Mouse (Mus musculus): Measurements from ENCODE around the gene Cplx1. TPM values are rescaled to one million over a fixed set of nuclear protein-coding genes. Genes with fewer than 3 reads are reported as not detected.
"Not testable (repeated sequence)": the region's sequence is repeated elsewhere in the genome, so short reads cannot be mapped to it uniquely, and the experiment has no call there.

The Cplx1 gene
- polyA plus RNA-seq, 1 experiment from 2014 or later, result 0.57 TPM

GRCm38 (mm10) chr5:108515581-108516361, 34.1 kb downstream of the Cplx1 start:
- H3K27ac ChIP-seq (ENCODE audit: poor library complexity, severe bottlenecking), result no peak overlapping the region
- no peak overlapping the region for H3K4me2 ChIP-seq
- ATAC-seq (ENCODE audit: insufficient number of reproducible peaks, low FRiP score), result no peak
- no peak overlapping the region for H3K9ac ChIP-seq
- WGBS, result 64% methylated on average over 6 of the region's 6 CpGs
- no peak overlapping the region for H3K4me3 ChIP-seq
- H3K9me3 ChIP-seq (replicated peaks), result no peaks in the 10 kb centered on the region
- no peaks in the 10 kb centered on the region for H3K36me3 ChIP-seq
- no peaks in the 10 kb centered on the region for H3K4me1 ChIP-seq (replicated peaks)
- no peaks in the 10 kb centered on the region for H3K27me3 ChIP-seq (replicated peaks)

- H3K4me1 ChIP-seq (replicated peaks), result no peaks in the 10 kb centered on the region
- ATAC-seq (ENCODE audit: insufficient number of reproducible peaks, low FRiP score), result no peak
- H3K27me3 ChIP-seq (replicated peaks), result no peaks in the 10 kb centered on the region
- no peak overlapping the region for H3K4me3 ChIP-seq
- H3K4me2 ChIP-seq, result no peak overlapping the region
- H3K9me3 ChIP-seq (replicated peaks), result no peaks in the 10 kb centered on the region
- H3K27ac ChIP-seq (ENCODE audit: poor library complexity, severe bottlenecking), result no peak overlapping the region
- H3K9ac ChIP-seq, result no peak overlapping the region
- WGBS, result 88% methylated on average over 18 of the region's 18 CpGs
- peaks cover 80% of the 10 kb centered on the region for H3K36me3 ChIP-seq
Observed at GRCm38 (mm10) chr5:108502286-108502685, 47.5 kb downstream of the Cplx1 start.

- Histone ChIP-seq H3K4me3 (no peak overlapping the region), H3K9me3 (replicated peaks) (no peaks in the 10 kb centered on the region), H3K9ac (no peak overlapping the region), H3K27ac (ENCODE audit: poor library complexity, severe bottlenecking) (no peak overlapping the region), H3K36me3 (peaks cover 86% of the 10 kb centered on the region), H3K27me3 (replicated peaks) (no peaks in the 10 kb centered on the region), H3K4me2 (no peak overlapping the region), H3K4me1 (replicated peaks) (no peaks in the 10 kb centered on the region)
- WGBS, result 80% methylated on average over 1 of the region's 1 CpGs
- ATAC-seq (ENCODE audit: insufficient number of reproducible peaks, low FRiP score), result no peak
Observed at GRCm38 (mm10) chr5:108501573-108501972, 48.3 kb downstream of the Cplx1 start.

- peaks cover 67% of the 10 kb centered on the region for H3K36me3 ChIP-seq
- H3K4me1 ChIP-seq (replicated peaks); H3K4me3 ChIP-seq; H3K9me3 ChIP-seq (replicated peaks); ATAC-seq (ENCODE audit: insufficient number of reproducible peaks, low FRiP score); H3K27me3 ChIP-seq (replicated peaks); H3K9ac ChIP-seq; H3K27ac ChIP-seq (ENCODE audit: poor library complexity, severe bottlenecking); H3K4me2 ChIP-seq: not testable (repeated sequence)
- 94% methylated on average over 5 of the region's 5 CpGs for WGBS
Observed at GRCm38 (mm10) chr5:108486148-108486547, 63.7 kb downstream of the Cplx1 start.

- no peak overlapping the region for H3K9ac ChIP-seq
- H3K4me3 ChIP-seq, result no peak overlapping the region
- H3K27me3 ChIP-seq (replicated peaks), result no peaks in the 10 kb centered on the region
- no peak overlapping the region for H3K4me2 ChIP-seq
- no peaks in the 10 kb centered on the region for H3K9me3 ChIP-seq (replicated peaks)
- H3K4me1 ChIP-seq (replicated peaks), result no peaks in the 10 kb centered on the region
- no peak overlapping the region for H3K27ac ChIP-seq (ENCODE audit: poor library complexity, severe bottlenecking)
- WGBS, result 94% methylated on average over 2 of the region's 2 CpGs
- no peak for ATAC-seq (ENCODE audit: insufficient number of reproducible peaks, low FRiP score)
- H3K36me3 ChIP-seq, result peaks cover 60% of the 10 kb centered on the region
Observed at GRCm38 (mm10) chr5:108485239-108485638, 64.6 kb downstream of the Cplx1 start.

GRCm38 (mm10) chr5:108483006-108483405, 66.8 kb downstream of the Cplx1 start:
- Histone ChIP-seq H3K9me3 (replicated peaks) (no peaks in the 10 kb centered on the region), H3K27me3 (replicated peaks) (no peaks in the 10 kb centered on the region), H3K36me3 (peaks cover 49% of the 10 kb centered on the region), H3K4me2 (no peak overlapping the region), H3K9ac (no peak overlapping the region), H3K4me3 (no peak overlapping the region), H3K4me1 (replicated peaks) (no peaks in the 10 kb centered on the region), H3K27ac (ENCODE audit: poor library complexity, severe bottlenecking) (no peak overlapping the region)
- no peak for ATAC-seq (ENCODE audit: insufficient number of reproducible peaks, low FRiP score)
- WGBS, result 94% methylated on average over 6 of the region's 6 CpGs

GRCm38 (mm10) chr5:108475977-108476376, 73.8 kb downstream of the Cplx1 start:
- H3K9me3 ChIP-seq (replicated peaks), result no peaks in the 10 kb centered on the region
- peaks cover 73% of the 10 kb centered on the region for H3K36me3 ChIP-seq
- no peak overlapping the region for H3K4me2 ChIP-seq
- 87% methylated on average over 3 of the region's 3 CpGs for WGBS
- H3K4me3 ChIP-seq, result no peak overlapping the region
- H3K27me3 ChIP-seq (replicated peaks), result no peaks in the 10 kb centered on the region
- H3K4me1 ChIP-seq (replicated peaks), result no peaks in the 10 kb centered on the region
- H3K27ac ChIP-seq (ENCODE audit: poor library complexity, severe bottlenecking), result no peak overlapping the region
- ATAC-seq (ENCODE audit: insufficient number of reproducible peaks, low FRiP score), result no peak
- H3K9ac ChIP-seq, result no peak overlapping the region

GRCm38 (mm10) chr5:108473737-108474136, 76.1 kb downstream of the Cplx1 start:
- Histone ChIP-seq H3K4me3 (no peak overlapping the region), H3K4me2 (no peak overlapping the region), H3K4me1 (replicated peaks) (0 out of 2 replicates have a peak, but pooled peaks cover 9% of the 10 kb centered on the region), H3K9ac (no peak overlapping the region), H3K36me3 (peaks cover 68% of the 10 kb centered on the region), H3K27ac (ENCODE audit: poor library complexity, severe bottlenecking) (no peak overlapping the region), H3K27me3 (replicated peaks) (no peaks in the 10 kb centered on the region), H3K9me3 (replicated peaks) (no peaks in the 10 kb centered on the region)
- no peak for ATAC-seq (ENCODE audit: insufficient number of reproducible peaks, low FRiP score)
- WGBS, result 92% methylated on average over 4 of the region's 4 CpGs

- Histone ChIP-seq H3K4me3 (no peak overlapping the region), H3K36me3 (peaks cover 35% of the 10 kb centered on the region), H3K9me3 (replicated peaks) (no peaks in the 10 kb centered on the region), H3K27me3 (replicated peaks) (no peaks in the 10 kb centered on the region), H3K27ac (ENCODE audit: poor library complexity, severe bottlenecking) (no peak overlapping the region), H3K4me2 (no peak overlapping the region), H3K9ac (no peak overlapping the region), H3K4me1 (replicated peaks) (peaks cover 33% of the 10 kb centered on the region)
- 80% methylated on average over 7 of the region's 7 CpGs for WGBS
- no peak for ATAC-seq (ENCODE audit: insufficient number of reproducible peaks, low FRiP score)
Observed at GRCm38 (mm10) chr5:108469617-108470016, 80.2 kb downstream of the Cplx1 start.

Other genes starting within 250 kb of the Cplx1 start
- 7.7 and 8.1 TPM in 2 replicates for gene Pigg, start 237.4 kb downstream of the Cplx1 start, polyA plus RNA-seq (2016; fragmentation: Nextera tagmentation; extraction: Ambion mirVana)
- not detected in 2 replicates for gene Gm42517, start 182.1 kb downstream of the Cplx1 start, polyA plus RNA-seq (2016; fragmentation: Nextera tagmentation; extraction: Ambion mirVana)
- 0.21 and 0.23 TPM in 2 replicates for gene Pde6b, start 161.6 kb downstream of the Cplx1 start, polyA plus RNA-seq (2016; fragmentation: Nextera tagmentation; extraction: Ambion mirVana)
- 891 and 894 TPM in 2 replicates for gene Atp5k, start 115.6 kb downstream of the Cplx1 start, polyA plus RNA-seq (2016; fragmentation: Nextera tagmentation; extraction: Ambion mirVana)
- gene Mfsd7a, start 101.1 kb downstream of the Cplx1 start, polyA plus RNA-seq (2016; fragmentation: Nextera tagmentation; extraction: Ambion mirVana), result 0.26 and 0.34 TPM in 2 replicates
- gene Pcgf3, start 88.8 kb downstream of the Cplx1 start, polyA plus RNA-seq (2016; fragmentation: Nextera tagmentation; extraction: Ambion mirVana), result 24.7 and 25.2 TPM in 2 replicates
- gene Gak, start 79.7 kb upstream of the Cplx1 start, polyA plus RNA-seq (2016; fragmentation: Nextera tagmentation; extraction: Ambion mirVana), result 42.5 and 43.2 TPM in 2 replicates
- 18.5 and 18.6 TPM in 2 replicates for gene Tmem175, start 79.7 kb upstream of the Cplx1 start, polyA plus RNA-seq (2016; fragmentation: Nextera tagmentation; extraction: Ambion mirVana)
- 16.5 and 17.8 TPM in 2 replicates for gene Idua, start 110.3 kb upstream of the Cplx1 start, polyA plus RNA-seq (2016; fragmentation: Nextera tagmentation; extraction: Ambion mirVana)
- gene Dgkq, start 119.6 kb upstream of the Cplx1 start, polyA plus RNA-seq (2016; fragmentation: Nextera tagmentation; extraction: Ambion mirVana), result 8.4 and 9.4 TPM in 2 replicates
- 0.54 and 1.0 TPM in 2 replicates for gene Slc26a1, start 125.5 kb upstream of the Cplx1 start, polyA plus RNA-seq (2016; fragmentation: Nextera tagmentation; extraction: Ambion mirVana)
- 39.1 and 40.1 TPM in 2 replicates for gene Fgfrl1, start 142.4 kb upstream of the Cplx1 start, polyA plus RNA-seq (2016; fragmentation: Nextera tagmentation; extraction: Ambion mirVana)
- gene Rnf212, start 225.0 kb upstream of the Cplx1 start, polyA plus RNA-seq (2016; fragmentation: Nextera tagmentation; extraction: Ambion mirVana), result 0.65 and 1.2 TPM in 2 replicates
- not detected in 2 replicates for gene Tmed11, start 245.3 kb upstream of the Cplx1 start, polyA plus RNA-seq (2016; fragmentation: Nextera tagmentation; extraction: Ambion mirVana)

Measured in heart, embryonic 12.5 days (tissue).